Mouse (Mus musculus) liver, adult 2 months (tissue): ENCODE data around the gene Zc3h8.

ENCODE experiments used
- CTCF ChIP-seq: fragments of 200-500 bp; IDR thresholded peaks from 2 replicates; pipeline ENCODE4 v1.5.1; 2011; ENCODE audit warnings: low read depth, low read length, control low read depth
- POLR2A ChIP-seq: fragments of 200-500 bp; IDR thresholded peaks from 2 replicates; pipeline ENCODE4 v1.6.1; 2011; ENCODE audit warnings: low read length, control low read depth; ENCODE audit not compliant: insufficient read depth; ENCODE audit errors: extremely low read depth

- TF ChIP-seq CTCF (no peak), POLR2A (no peak)
Observed at GRCm38 (mm10) chr2:128975572-128975971, 31.7 kb upstream of the Zc3h8 start.
